In genomic region chr15:31396755-31397154, GRCm38 (mm10) we compare ENCODE assay signal across 16 mouse cellular contexts. TPM values are rescaled to one million over a fixed set of nuclear protein-coding genes. Genes with fewer than 3 reads are reported as not detected.
DNase-seq lines count a peak whose midpoint lies in the region; ATAC-seq lines count a peak whose summit lies in the region.
"Had no signal": no experiment of that assay in that cellular context is flagged by ENCODE, and none has a peak within 500 bp of the region (broad histone marks: within the 10 kb centered on the region; RNA-seq: fewer than 3 reads in every experiment).

No protein-coding gene starts in this region.

- 32% methylated on average over 5 of the region's 5 CpGs for WGBS in heart, embryonic 10.5 days
- 74% methylated on average over 5 of the region's 5 CpGs for WGBS in hindbrain, embryonic 11.5 days

- H3K27me3 ChIP-seq in heart, embryonic 10.5 days (ENCODE audit: insufficient read depth, poor library complexity, severe bottlenecking) = no peaks in the 10 kb centered on the region
- H3K27me3 ChIP-seq in hindbrain, embryonic 11.5 days (ENCODE audit: control insufficient read depth, insufficient read depth, low read length) = no peaks in the 10 kb centered on the region
- H3K27me3 ChIP-seq: CH12.LX; embryonic facial prominence, embryonic 15.5 days; forebrain, embryonic 15.5 days; hindbrain, embryonic 12.5 days; Patski had no signal

- H3K36me3 ChIP-seq in heart, embryonic 10.5 days = no peaks in the 10 kb centered on the region
- no peaks in the 10 kb centered on the region for H3K36me3 ChIP-seq in hindbrain, embryonic 11.5 days (ENCODE audit: control insufficient read depth, insufficient read depth, low read length)
- H3K36me3 ChIP-seq: embryonic facial prominence, embryonic 15.5 days; forebrain, embryonic 15.5 days; hindbrain, embryonic 12.5 days had no signal

- no peak overlapping the region for H3K4me3 ChIP-seq in heart, embryonic 10.5 days
- no peak overlapping the region for H3K4me3 ChIP-seq in hindbrain, embryonic 11.5 days (ENCODE audit: low read depth, low read length)
- H3K4me3 ChIP-seq: embryonic facial prominence, embryonic 15.5 days; forebrain, embryonic 15.5 days; hindbrain, embryonic 12.5 days; megakaryocyte, embryonic 14.5 days had no signal

- no peak for ATAC-seq in hindbrain, embryonic 11.5 days (ENCODE audit: low FRiP score)
- ATAC-seq: forebrain, embryonic 15.5 days; Patski had no signal

- H3K9ac ChIP-seq in hindbrain, embryonic 11.5 days (ENCODE audit: low read depth, low read length) = no peak overlapping the region
- H3K9ac ChIP-seq: embryonic facial prominence, embryonic 15.5 days; forebrain, embryonic 15.5 days; hindbrain, embryonic 12.5 days had no signal

- peak; percentile 87 for DNase-seq in retina, adult 2 months (ENCODE audit: low read depth, low spot score)
- DNase-seq in retina, embryonic 14.5 days (ENCODE audit: low spot score) = no peak
- DNase-seq in heart, embryonic 10.5 days (ENCODE audit: low spot score) = no peak
- peak; percentile 29 for DNase-seq in heart, postnatal 25 days (ENCODE audit: low spot score)
- DNase-seq in skeletal muscle tissue, adult 2 months (ENCODE audit: low read depth, low spot score) = peak; percentile 58
- DNase-seq in layer of hippocampus, postnatal 36 days = no peak
- DNase-seq in Muller cell, postnatal 12 days (ENCODE audit: inconsistent ontology term) = no peak
- no peak for DNase-seq in hindbrain, embryonic 11.5 days (ENCODE audit: low spot score)
- DNase-seq: lung, adult 2 months; thymus, adult 18-20 months had no signal

- H3K4me1 ChIP-seq in heart, embryonic 10.5 days = peaks cover 40% of the 10 kb centered on the region
- H3K4me1 ChIP-seq in hindbrain, embryonic 11.5 days (replicated peaks; ENCODE audit: control insufficient read depth, insufficient read depth, low read length) = no peaks in the 10 kb centered on the region
- H3K4me1 ChIP-seq: embryonic facial prominence, embryonic 15.5 days; forebrain, embryonic 15.5 days; hindbrain, embryonic 12.5 days had no signal

- intact Hi-C loops in heart, postnatal 25 days (cut with DNase I) = no loop called here

- peak overlapping the region; percentile 83 for H3K27ac ChIP-seq in heart, embryonic 10.5 days
- H3K27ac ChIP-seq in hindbrain, embryonic 11.5 days (ENCODE audit: low read depth, low read length) = no peak overlapping the region
- H3K27ac ChIP-seq: embryonic facial prominence, embryonic 15.5 days; forebrain, embryonic 15.5 days; hindbrain, embryonic 12.5 days had no signal

- H3K4me2 ChIP-seq in hindbrain, embryonic 11.5 days (replicated peaks; ENCODE audit: low read depth, low read length) = no peak overlapping the region
- H3K4me2 ChIP-seq: embryonic facial prominence, embryonic 15.5 days; forebrain, embryonic 15.5 days; hindbrain, embryonic 12.5 days had no signal

- H3K9me3 ChIP-seq in heart, embryonic 10.5 days = peaks cover 2% of the 10 kb centered on the region; the same call in 1 of the 2 replicates
- H3K9me3 ChIP-seq in hindbrain, embryonic 11.5 days (ENCODE audit: control insufficient read depth, low read length) = no peaks in the 10 kb centered on the region
- H3K9me3 ChIP-seq: embryonic facial prominence, embryonic 15.5 days; forebrain, embryonic 15.5 days; hindbrain, embryonic 12.5 days had no signal

RNA-seq across cellular contexts. Expression of gene Ankrd33b, which starts 29.2 kb away (rescaled TPM):
- polyA plus RNA-seq in heart, embryonic 10.5 days (2016; fragmentation: Nextera tagmentation; extraction: Ambion mirVana) = 1.8 and 2.1 TPM in 2 replicates
- total RNA-seq in heart, postnatal 25 days (2021) = 10 to 100 TPM; 22.6 to 23.2 TPM
- total RNA-seq in layer of hippocampus, postnatal 36 days (2021) = 10 to 100 TPM; 53.2 to 54.2 TPM
- 0.22 and 0.31 TPM in 2 replicates for polyA plus RNA-seq in hindbrain, embryonic 11.5 days (2014; fragmentation: Nextera tagmentation; extraction: Ambion mirVana)

RNA-seq across cellular contexts. Expression of gene Ropn1l, which starts 56.8 kb away (rescaled TPM):
- polyA plus RNA-seq in heart, embryonic 10.5 days (2016; fragmentation: Nextera tagmentation; extraction: Ambion mirVana) = 3.4 and 3.7 TPM in 2 replicates
- total RNA-seq in heart, postnatal 25 days (2021) = not detected
- total RNA-seq in layer of hippocampus, postnatal 36 days (2021) = 1 to 10 TPM in 1 of 2 experiments, under 1 TPM in 1; 0.50 to 1.1 TPM
- 2.7 and 3.2 TPM in 2 replicates for polyA plus RNA-seq in hindbrain, embryonic 11.5 days (2014; fragmentation: Nextera tagmentation; extraction: Ambion mirVana)

Comparison
In these comparisons a context has a peak if more than half of its experiments do, and no peak if none do; other contexts are left out.
1. DNase-seq: peak in retina, adult 2 months (single experiment), heart, postnatal 25 days (single experiment) and skeletal muscle tissue, adult 2 months (single experiment); none in retina, embryonic 14.5 days (single experiment), heart, embryonic 10.5 days (single experiment), layer of hippocampus, postnatal 36 days (0 of 2), Muller cell, postnatal 12 days (single experiment) and hindbrain, embryonic 11.5 days (single experiment).